Mouse (Mus musculus): ENCODE measurements around the gene Suv39h1. TPM values are rescaled to one million over a fixed set of nuclear protein-coding genes. Genes with fewer than 3 reads are reported as not detected.

The Suv39h1 gene
- polyA plus RNA-seq (2015; fragmentation: Nextera tagmentation; extraction: Ambion mirVana): 15.5 and 16.5 TPM in 2 replicates

DNA sequence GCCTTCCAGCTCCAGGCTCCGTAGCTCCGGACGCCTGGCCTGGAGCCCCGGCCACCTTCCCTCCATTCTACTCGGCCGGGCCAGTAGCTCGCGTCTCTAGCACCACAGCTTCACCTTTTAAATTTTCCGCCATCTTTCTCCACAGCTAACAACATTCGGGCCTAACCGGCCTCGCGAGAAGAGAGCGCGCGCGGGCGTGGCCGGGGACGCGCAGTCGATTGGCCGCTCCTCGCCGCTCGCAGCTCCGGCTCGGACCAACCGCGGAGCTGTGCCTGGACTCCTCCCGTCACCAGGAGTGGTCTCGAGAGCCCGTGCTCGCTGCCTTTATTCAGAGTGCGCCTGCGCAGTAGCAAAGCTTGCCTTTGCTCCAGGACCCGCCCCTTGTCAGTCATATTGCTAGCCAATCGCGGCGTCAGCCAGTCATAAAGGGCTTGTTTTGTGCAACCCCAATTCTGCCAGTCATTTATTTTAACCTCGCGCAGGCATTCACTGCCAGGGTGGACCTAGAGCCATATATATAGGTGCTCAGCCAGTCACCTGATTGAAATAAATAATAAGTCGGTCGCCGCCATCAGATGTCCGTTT, at the start of gene Suv39h1:
Suv39h1 (minus strand) TSS at position 331 of the 585 bp plus-strand sequence.
- peak; percentile 98 for ATAC-seq
- no peaks in the 10 kb centered on the region for H3K27me3 ChIP-seq (replicated peaks; ENCODE audit: control insufficient read depth, insufficient read depth, low read length)
- no peaks in the 10 kb centered on the region for H3K4me1 ChIP-seq (replicated peaks; ENCODE audit: control insufficient read depth, insufficient read depth, low read length)
- H3K36me3 ChIP-seq (ENCODE audit: control insufficient read depth, insufficient read depth): peaks cover 6% of the 10 kb centered on the region; the same call in 1 of the 2 replicates
- H3K9ac ChIP-seq (ENCODE audit: low read depth, low read length): peak within 1 kb of the TSS; percentile 72
- peak within 1 kb of the TSS; percentile 81 for H3K27ac ChIP-seq (ENCODE audit: low read depth, low read length)
- no peaks in the 10 kb centered on the region for H3K9me3 ChIP-seq (ENCODE audit: control insufficient read depth)
- peak within 1 kb of the TSS; percentile 59 for H3K4me3 ChIP-seq (ENCODE audit: low read depth, low read length)
- H3K4me2 ChIP-seq (replicated peaks; ENCODE audit: low read depth): peak within 1 kb of the TSS; percentile 62
- no peak for TF ChIP-seq CTCF (IDR thresholded peaks at IDR 0.05; ENCODE audit: low read depth)
- 23% methylated on average over 46 of the region's 46 CpGs for WGBS

DNA sequence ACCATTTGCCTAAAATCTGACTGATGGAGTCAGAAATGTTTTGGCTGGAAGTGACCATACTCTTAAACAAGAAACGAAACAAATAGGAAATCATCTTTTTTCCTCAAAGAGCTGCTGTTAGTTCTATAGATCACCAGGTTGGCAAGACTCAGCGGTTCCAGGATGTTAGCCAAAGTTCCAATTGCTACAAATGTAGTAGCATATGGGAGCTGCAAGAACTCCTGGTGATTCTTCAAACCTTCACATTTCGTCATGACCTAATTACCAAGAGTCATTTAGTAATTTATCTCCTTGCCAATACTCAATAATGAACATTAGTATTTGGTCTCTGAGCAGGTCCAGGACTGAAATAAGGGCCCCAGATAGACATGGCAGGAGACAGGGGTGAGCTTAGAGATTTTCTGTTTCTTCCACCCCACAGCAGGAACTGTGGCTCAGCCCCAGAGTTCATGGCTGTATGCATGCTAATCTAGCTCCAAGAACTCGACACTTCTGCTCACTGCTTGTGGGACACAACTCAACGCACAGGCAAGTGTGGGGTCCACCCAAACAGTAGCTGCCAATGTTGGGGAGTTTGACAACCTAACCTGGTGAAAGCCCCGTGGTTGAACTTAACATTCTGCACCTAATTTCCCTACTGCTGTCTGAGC, 49.4 kb upstream of the Suv39h1 start:
- Histone ChIP-seq H3K27me3 (replicated peaks; ENCODE audit: control insufficient read depth, insufficient read depth, low read length) (no peaks in the 10 kb centered on the region), H3K36me3 (ENCODE audit: control insufficient read depth, insufficient read depth) (peaks cover 18% of the 10 kb centered on the region; the same call in 1 of the 2 replicates), H3K9me3 (ENCODE audit: control insufficient read depth) (no peaks in the 10 kb centered on the region), H3K4me2 (replicated peaks; ENCODE audit: low read depth) (no peak overlapping the region), H3K27ac (ENCODE audit: low read depth, low read length) (no peak overlapping the region), H3K4me1 (replicated peaks; ENCODE audit: control insufficient read depth, insufficient read depth, low read length) (no peaks in the 10 kb centered on the region), H3K9ac (ENCODE audit: low read depth, low read length) (no peak overlapping the region), H3K4me3 (ENCODE audit: low read depth, low read length) (no peak overlapping the region)
- 79% methylated on average over 6 of the region's 6 CpGs for WGBS
- no peak for ATAC-seq
- no peak for TF ChIP-seq CTCF (IDR thresholded peaks at IDR 0.05; ENCODE audit: low read depth)

DNA sequence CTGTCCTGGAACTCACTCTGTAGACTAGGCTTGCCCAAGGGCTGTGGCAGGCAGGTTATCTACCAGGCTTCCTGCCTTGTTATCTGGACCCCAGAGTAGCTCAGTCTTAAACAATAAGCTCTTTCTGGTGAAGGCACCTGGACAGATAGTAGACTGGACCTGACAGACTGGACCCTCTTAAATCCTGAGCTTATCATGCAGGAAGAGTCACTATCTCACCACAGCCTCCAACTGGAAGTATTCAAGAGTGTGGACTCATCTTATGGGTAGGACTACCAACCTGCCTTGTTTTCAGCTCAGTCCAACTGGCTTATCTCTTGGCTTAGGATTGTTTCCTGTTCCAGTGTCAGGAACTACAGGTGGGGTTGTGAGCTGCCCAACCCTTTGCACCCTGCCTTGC, 42.7 kb upstream of the Suv39h1 start:
- no peaks in the 10 kb centered on the region for H3K36me3 ChIP-seq (ENCODE audit: control insufficient read depth, insufficient read depth)
- no peak for ATAC-seq
- H3K4me3 ChIP-seq (ENCODE audit: low read depth, low read length): no peak overlapping the region
- no peaks in the 10 kb centered on the region for H3K27me3 ChIP-seq (replicated peaks; ENCODE audit: control insufficient read depth, insufficient read depth, low read length)
- no peaks in the 10 kb centered on the region for H3K9me3 ChIP-seq (ENCODE audit: control insufficient read depth)
- no peak for TF ChIP-seq CTCF (IDR thresholded peaks at IDR 0.05; ENCODE audit: low read depth)
- H3K9ac ChIP-seq (ENCODE audit: low read depth, low read length): no peak overlapping the region
- no peak overlapping the region for H3K27ac ChIP-seq (ENCODE audit: low read depth, low read length)
- no peaks in the 10 kb centered on the region for H3K4me1 ChIP-seq (replicated peaks; ENCODE audit: control insufficient read depth, insufficient read depth, low read length)
- no peak overlapping the region for H3K4me2 ChIP-seq (replicated peaks; ENCODE audit: low read depth)

DNA sequence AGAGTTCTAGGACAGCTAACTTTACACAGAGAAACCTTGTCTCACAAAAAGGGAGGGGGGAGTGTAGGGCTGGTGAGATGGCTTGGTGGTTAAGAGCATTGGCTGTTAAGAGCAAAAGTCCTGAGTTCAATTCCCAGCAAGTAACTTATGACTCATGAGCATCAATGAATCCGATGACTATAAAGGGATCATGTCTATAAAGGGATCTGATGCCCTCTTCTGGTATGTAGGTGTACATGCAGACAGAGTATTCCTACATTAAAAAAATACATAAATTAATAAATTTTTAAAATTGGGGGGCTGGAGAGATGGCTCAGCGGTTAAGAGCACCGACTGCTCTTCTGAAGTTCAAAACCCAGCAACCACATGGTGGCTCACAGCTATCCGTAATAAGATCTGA, 40.7 kb upstream of the Suv39h1 start:
- H3K4me1 ChIP-seq (replicated peaks; ENCODE audit: control insufficient read depth, insufficient read depth, low read length): no peaks in the 10 kb centered on the region
- H3K36me3 ChIP-seq (ENCODE audit: control insufficient read depth, insufficient read depth): no peaks in the 10 kb centered on the region
- no peak overlapping the region for H3K4me3 ChIP-seq (ENCODE audit: low read depth, low read length)
- H3K27me3 ChIP-seq (replicated peaks; ENCODE audit: control insufficient read depth, insufficient read depth, low read length): no peaks in the 10 kb centered on the region
- no peak overlapping the region for H3K4me2 ChIP-seq (replicated peaks; ENCODE audit: low read depth)
- no peaks in the 10 kb centered on the region for H3K9me3 ChIP-seq (ENCODE audit: control insufficient read depth)
- H3K9ac ChIP-seq (ENCODE audit: low read depth, low read length): no peak overlapping the region
- TF ChIP-seq CTCF (IDR thresholded peaks at IDR 0.05; ENCODE audit: low read depth): peak; percentile 48
- WGBS: 64% methylated on average over 4 of the region's 4 CpGs
- H3K27ac ChIP-seq (ENCODE audit: low read depth, low read length): no peak overlapping the region
- no peak for ATAC-seq

DNA sequence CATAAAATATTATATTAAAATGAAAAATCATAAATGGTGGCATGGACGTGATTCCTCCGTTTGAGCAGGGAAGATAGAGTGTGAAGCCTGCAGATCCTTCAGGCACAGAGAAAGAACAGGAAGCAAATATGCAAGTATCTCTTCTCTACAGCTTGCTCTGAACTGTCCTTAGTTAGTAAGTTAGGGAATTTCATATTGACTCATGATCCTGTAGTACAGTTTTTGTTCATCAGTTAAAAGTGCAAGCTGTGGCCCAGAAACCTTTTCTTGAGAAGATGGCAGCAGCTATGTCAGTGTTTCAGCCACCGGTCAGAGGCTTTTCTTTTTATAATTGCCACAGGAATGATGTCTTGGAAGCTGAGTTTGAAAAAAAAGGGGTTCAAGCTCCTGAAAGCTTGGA, 30.5 kb upstream of the Suv39h1 start:
- H3K4me3 ChIP-seq (ENCODE audit: low read depth, low read length): no peak overlapping the region
- no peak for TF ChIP-seq CTCF (IDR thresholded peaks at IDR 0.05; ENCODE audit: low read depth)
- no peaks in the 10 kb centered on the region for H3K4me1 ChIP-seq (replicated peaks; ENCODE audit: control insufficient read depth, insufficient read depth, low read length)
- H3K9me3 ChIP-seq (ENCODE audit: control insufficient read depth): no peaks in the 10 kb centered on the region
- ATAC-seq: no peak
- no peak overlapping the region for H3K9ac ChIP-seq (ENCODE audit: low read depth, low read length)
- no peak overlapping the region for H3K27ac ChIP-seq (ENCODE audit: low read depth, low read length)
- H3K36me3 ChIP-seq (ENCODE audit: control insufficient read depth, insufficient read depth): no peaks in the 10 kb centered on the region
- WGBS: 91% methylated on average over 3 of the region's 3 CpGs
- no peak overlapping the region for H3K4me2 ChIP-seq (replicated peaks; ENCODE audit: low read depth)
- no peaks in the 10 kb centered on the region for H3K27me3 ChIP-seq (replicated peaks; ENCODE audit: control insufficient read depth, insufficient read depth, low read length)

DNA sequence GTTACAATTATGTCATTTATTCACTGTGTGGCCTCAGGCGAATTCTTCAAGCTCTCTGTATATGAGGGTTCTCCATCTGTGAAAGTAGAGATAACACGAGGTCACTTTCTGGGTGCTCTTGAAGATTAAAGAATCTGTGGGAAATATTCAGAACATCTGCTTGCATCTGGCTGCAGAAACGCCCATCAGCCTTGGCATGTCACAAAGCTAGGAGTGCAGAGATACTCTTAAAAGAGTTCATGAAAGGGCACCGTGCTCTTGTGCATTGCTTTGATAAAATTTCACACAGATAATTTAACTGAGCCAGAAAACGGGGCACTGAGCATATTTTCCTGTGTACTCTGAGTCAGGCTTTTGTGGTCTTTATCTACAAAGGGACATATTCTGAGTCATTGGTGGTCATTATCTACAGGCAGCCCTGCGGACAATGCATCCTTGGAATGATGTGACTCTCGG, 27.7 kb upstream of the Suv39h1 start:
- H3K27me3 ChIP-seq (replicated peaks; ENCODE audit: control insufficient read depth, insufficient read depth, low read length): no peaks in the 10 kb centered on the region
- no peak overlapping the region for H3K4me2 ChIP-seq (replicated peaks; ENCODE audit: low read depth)
- H3K27ac ChIP-seq (ENCODE audit: low read depth, low read length): no peak overlapping the region
- H3K9ac ChIP-seq (ENCODE audit: low read depth, low read length): no peak overlapping the region
- no peaks in the 10 kb centered on the region for H3K4me1 ChIP-seq (replicated peaks; ENCODE audit: control insufficient read depth, insufficient read depth, low read length)
- no peak overlapping the region for H3K4me3 ChIP-seq (ENCODE audit: low read depth, low read length)
- no peaks in the 10 kb centered on the region for H3K9me3 ChIP-seq (ENCODE audit: control insufficient read depth)
- no peak for ATAC-seq
- WGBS: 55% methylated on average over 7 of the region's 7 CpGs
- no peak for TF ChIP-seq CTCF (IDR thresholded peaks at IDR 0.05; ENCODE audit: low read depth)
- no peaks in the 10 kb centered on the region for H3K36me3 ChIP-seq (ENCODE audit: control insufficient read depth, insufficient read depth)
